Comparison of ENCODE assay signal across 8 mouse cellular contexts in genomic region chr7:65421451-65421850, GRCm38 (mm10).
A peak's percentile ranks its signal among the peaks of the same experiment; 100 is the strongest.
DNase-seq lines count a peak whose midpoint lies in the region; ATAC-seq and TF ChIP-seq lines count a peak whose summit lies in the region.

No protein-coding gene starts in this region.

- H3K4me1 ChIP-seq in ES-Bruce4 (ENCODE audit: control insufficient read depth, insufficient read depth, low read length) = peaks cover 7% of the 10 kb centered on the region
- H3K4me1 ChIP-seq in forebrain, postnatal 0 days (ENCODE audit: insufficient read depth) = peaks cover 13% of the 10 kb centered on the region
- H3K4me1 ChIP-seq in intestine, embryonic 15.5 days (replicated peaks) = 0 out of 2 replicates have a peak, but pooled peaks cover 6% of the 10 kb centered on the region
- H3K4me1 ChIP-seq in liver, embryonic 11.5 days (replicated peaks; ENCODE audit: control insufficient read depth, insufficient read depth, low read length) = no peaks in the 10 kb centered on the region
- H3K4me1 ChIP-seq in midbrain, postnatal 0 days (ENCODE audit: insufficient read depth, low read length) = no peaks in the 10 kb centered on the region

- H3K9ac ChIP-seq in ES-Bruce4 (ENCODE audit: low read depth, poor library complexity, severe bottlenecking) = no peak overlapping the region
- 0 out of 2 replicates have a peak overlapping the region, but pooled peaks have one; percentile 22 for H3K9ac ChIP-seq in forebrain, postnatal 0 days
- H3K9ac ChIP-seq in intestine, embryonic 15.5 days = no peak overlapping the region
- H3K9ac ChIP-seq in liver, embryonic 11.5 days (ENCODE audit: low read depth, low read length) = no peak overlapping the region
- H3K9ac ChIP-seq in midbrain, postnatal 0 days (replicated peaks; ENCODE audit: low read length, poor library complexity, severe bottlenecking) = no peak overlapping the region

- no peaks in the 10 kb centered on the region for H3K9me3 ChIP-seq in ES-Bruce4 (replicated peaks; ENCODE audit: control insufficient read depth, insufficient read depth, low read length, poor library complexity, severe bottlenecking)
- no peaks in the 10 kb centered on the region for H3K9me3 ChIP-seq in forebrain, postnatal 0 days (ENCODE audit: low read length)
- no peaks in the 10 kb centered on the region for H3K9me3 ChIP-seq in intestine, embryonic 15.5 days
- H3K9me3 ChIP-seq in liver, embryonic 11.5 days (ENCODE audit: control insufficient read depth, low read length) = no peaks in the 10 kb centered on the region
- H3K9me3 ChIP-seq in midbrain, postnatal 0 days (ENCODE audit: low read length) = no peaks in the 10 kb centered on the region

- peak; percentile 60 for DNase-seq in adrenal gland, postnatal 10 days
- DNase-seq in forebrain, postnatal 0 days = peak; percentile 40
- DNase-seq in liver, embryonic 11.5 days (ENCODE audit: low spot score) = no peak
- peak; percentile 36 for DNase-seq in midbrain, postnatal 0 days (ENCODE audit: low spot score)
- no peak for DNase-seq in thymus, adult 18-20 months
- no peak for DNase-seq in urinary bladder, postnatal 10 days (ENCODE audit: low spot score)

- H3K4me2 ChIP-seq in forebrain, postnatal 0 days (ENCODE audit: low read depth) = peak overlapping the region; percentile 35
- H3K4me2 ChIP-seq in intestine, embryonic 15.5 days (replicated peaks) = no peak overlapping the region
- H3K4me2 ChIP-seq in liver, embryonic 11.5 days = no peak overlapping the region
- H3K4me2 ChIP-seq in midbrain, postnatal 0 days (ENCODE audit: low read depth, low read length, poor library complexity, severe bottlenecking) = peak overlapping the region; percentile 18

- no peak overlapping the region for H3K4me3 ChIP-seq in ES-Bruce4 (ENCODE audit: low read depth, low read length)
- no peak overlapping the region for H3K4me3 ChIP-seq in forebrain, postnatal 0 days (ENCODE audit: low read depth, low read length)
- H3K4me3 ChIP-seq in intestine, embryonic 15.5 days (replicated peaks) = no peak overlapping the region
- no peak overlapping the region for H3K4me3 ChIP-seq in liver, embryonic 11.5 days (ENCODE audit: low read depth, low read length)
- no peak overlapping the region for H3K4me3 ChIP-seq in midbrain, postnatal 0 days (ENCODE audit: low read depth, low read length)

- peak; percentile 80 for ATAC-seq in forebrain, postnatal 0 days
- peak; percentile 63 for ATAC-seq in intestine, embryonic 15.5 days
- peak; percentile 68; the same call in 1 of the 2 replicates for ATAC-seq in liver, embryonic 11.5 days (replicated peaks; ENCODE audit: low FRiP score)
- ATAC-seq in midbrain, postnatal 0 days (ENCODE audit: low FRiP score) = peak; percentile 49; the same call in 1 of the 2 replicates

- H3K27ac ChIP-seq in ES-Bruce4 (ENCODE audit: insufficient read depth, low read length) = no peak overlapping the region
- H3K27ac ChIP-seq in forebrain, postnatal 0 days (ENCODE audit: low read depth, low read length) = no peak overlapping the region
- H3K27ac ChIP-seq in intestine, embryonic 15.5 days = no peak overlapping the region
- no peak overlapping the region for H3K27ac ChIP-seq in liver, embryonic 11.5 days (ENCODE audit: low read depth, low read length)
- H3K27ac ChIP-seq in midbrain, postnatal 0 days (ENCODE audit: low read depth, low read length) = no peak overlapping the region

- TF ChIP-seq CTCF in ES-Bruce4 (IDR thresholded peaks at IDR 0.05; ENCODE audit: low read depth, low read length) = no peak
- no peak for TF ChIP-seq CTCF in forebrain, postnatal 0 days (IDR thresholded peaks at IDR 0.05; ENCODE audit: low read depth)
- TF ChIP-seq CTCF in midbrain, postnatal 0 days (IDR thresholded peaks at IDR 0.05) = no peak

- TF ChIP-seq POLR2A in ES-Bruce4 (IDR thresholded peaks at IDR 0.05; ENCODE audit: insufficient read depth, low read length) = no peak

- 3% methylated on average over 10 of the region's 10 CpGs for WGBS in forebrain, postnatal 0 days
- WGBS in intestine, embryonic 15.5 days = 42% methylated on average over 8 of the region's 10 CpGs
- WGBS in liver, embryonic 11.5 days = 21% methylated on average over 10 of the region's 10 CpGs
- WGBS in midbrain, postnatal 0 days = 2% methylated on average over 10 of the region's 10 CpGs

- no peaks in the 10 kb centered on the region for H3K27me3 ChIP-seq in ES-Bruce4 (ENCODE audit: control insufficient read depth, insufficient read depth, low read length, poor library complexity, severe bottlenecking)
- H3K27me3 ChIP-seq in forebrain, postnatal 0 days (ENCODE audit: insufficient read depth, low read length) = no peaks in the 10 kb centered on the region
- no peaks in the 10 kb centered on the region for H3K27me3 ChIP-seq in intestine, embryonic 15.5 days (replicated peaks)
- no peaks in the 10 kb centered on the region for H3K27me3 ChIP-seq in liver, embryonic 11.5 days (replicated peaks; ENCODE audit: control insufficient read depth, insufficient read depth, low read length)
- H3K27me3 ChIP-seq in midbrain, postnatal 0 days (ENCODE audit: insufficient read depth, low read length) = no peaks in the 10 kb centered on the region

- H3K36me3 ChIP-seq in ES-Bruce4 (ENCODE audit: control insufficient read depth, insufficient read depth, low read length, poor library complexity, severe bottlenecking) = no peaks in the 10 kb centered on the region
- no peaks in the 10 kb centered on the region for H3K36me3 ChIP-seq in forebrain, postnatal 0 days (ENCODE audit: insufficient read depth)
- H3K36me3 ChIP-seq in intestine, embryonic 15.5 days = no peaks in the 10 kb centered on the region
- H3K36me3 ChIP-seq in liver, embryonic 11.5 days (ENCODE audit: control insufficient read depth, insufficient read depth, low read length) = no peaks in the 10 kb centered on the region
- H3K36me3 ChIP-seq in midbrain, postnatal 0 days (ENCODE audit: insufficient read depth, low read length) = no peaks in the 10 kb centered on the region

- 0 out of 2 replicates have a peak, but pooled peaks have one; percentile 46 for TF ChIP-seq EP300 in ES-Bruce4 (IDR thresholded peaks at IDR 0.05; ENCODE audit: insufficient read depth, low read depth, low read length)

Comparison
In these comparisons a context has a peak if more than half of its experiments do, and no peak if none do; other contexts are left out.
1. DNase-seq: peak in adrenal gland, postnatal 10 days (single experiment), forebrain, postnatal 0 days (single experiment) and midbrain, postnatal 0 days (single experiment); none in liver, embryonic 11.5 days (single experiment), thymus, adult 18-20 months (0 of 2) and urinary bladder, postnatal 10 days (single experiment).
2. H3K4me2 ChIP-seq: peak in forebrain, postnatal 0 days (single experiment) and midbrain, postnatal 0 days (single experiment); none in intestine, embryonic 15.5 days (single experiment) and liver, embryonic 11.5 days (single experiment).
3. Peak in every context shown above with its lines, with median percentiles within 50 percentile points of each other: ATAC-seq.